Mouse (Mus musculus) ES-Bruce4 (cell line): ENCODE measurements around the gene Hsd17b13. TPM values are rescaled to one million over a fixed set of nuclear protein-coding genes. Genes with fewer than 3 reads are reported as not detected.
"Not testable (repeated sequence)": the region's sequence is repeated elsewhere in the genome, so short reads cannot be mapped to it uniquely, and the experiment has no call there.

Experiments used
- H3K27ac ChIP-seq: 2 replicates; pipeline ENCODE4 v1.5.1; 2012; ENCODE audit warnings: low read length, inconsistent platforms; ENCODE audit not compliant: insufficient read depth
- H3K27me3 ChIP-seq: 2 replicates; pipeline ENCODE4 v1.6.1; 2012; ENCODE audit warnings: mild to moderate bottlenecking, low read length, inconsistent platforms; ENCODE audit not compliant: control insufficient read depth, poor library complexity, insufficient read depth, severe bottlenecking
- H3K36me3 ChIP-seq: 2 replicates; pipeline ENCODE4 v1.6.1; 2012; ENCODE audit warnings: inconsistent platforms, mild to moderate bottlenecking, low read length, moderate library complexity; ENCODE audit not compliant: control insufficient read depth, poor library complexity, insufficient read depth, severe bottlenecking
- H3K4me1 ChIP-seq: one replicate; pipeline ENCODE4 v1.8.1; 2011; ENCODE audit warnings: low read length; ENCODE audit not compliant: control insufficient read depth, insufficient read depth
- H3K4me3 ChIP-seq: 2 replicates; pipeline ENCODE4 v1.5.1; 2011; ENCODE audit warnings: low read depth, mild to moderate bottlenecking, low read length
- H3K9ac ChIP-seq: 2 replicates; pipeline ENCODE4 v1.6.1; 2012; ENCODE audit warnings: low read depth, mild to moderate bottlenecking, inconsistent platforms; ENCODE audit not compliant: poor library complexity, severe bottlenecking
- H3K9me3 ChIP-seq: replicated peaks from 2 replicates; pipeline ENCODE4 v1.6.1; 2012; ENCODE audit warnings: mild to moderate bottlenecking, low read length, inconsistent platforms; ENCODE audit not compliant: control insufficient read depth, poor library complexity, insufficient read depth, severe bottlenecking
- CTCF ChIP-seq: IDR thresholded peaks from one replicate; pipeline ENCODE4 v1.8.1; 2011; ENCODE audit warnings: low read depth, low read length
- EP300 ChIP-seq: IDR thresholded peaks from 2 replicates; pipeline ENCODE4 v1.6.1; 2011; ENCODE audit warnings: low read depth, low read length; ENCODE audit not compliant: insufficient read depth
- POLR2A ChIP-seq: IDR thresholded peaks from one replicate; pipeline ENCODE4 v1.8.1; 2011; ENCODE audit warnings: low read length; ENCODE audit not compliant: insufficient read depth
- polyA plus RNA-seq: library from polyadenylated mRNA; stranded (reverse); fragments of >200 nt; gene quantifications from 2 replicates; pipeline ENCODE4 v1.2.4, GENCODE M21; 2011; ENCODE audit warnings: low read depth; ENCODE audit not compliant: missing spikeins, insufficient read depth, insufficient read length

Gene Hsd17b13
- polyA plus RNA-seq, result not detected in 2 replicates

- H3K27me3 ChIP-seq, result no peaks in the 10 kb centered on the region
- no peaks in the 10 kb centered on the region for H3K36me3 ChIP-seq
- TF ChIP-seq CTCF, result no peak
- no peak for TF ChIP-seq EP300
- TF ChIP-seq POLR2A, result no peak
- H3K4me1 ChIP-seq, result no peaks in the 10 kb centered on the region
- H3K9me3 ChIP-seq, result no peaks in the 10 kb centered on the region
- no peak within 1 kb of the TSS for H3K27ac ChIP-seq
- H3K9ac ChIP-seq, result no peak within 1 kb of the TSS
- H3K4me3 ChIP-seq, result no peak within 1 kb of the TSS
Measured at GRCm38 (mm10) chr5:103977297-103977696, at the start of gene Hsd17b13. Gene Hsd17b13 (minus strand): TSS chr5:103977410.

- H3K9me3 ChIP-seq, result no peaks in the 10 kb centered on the region
- H3K4me1 ChIP-seq, result peaks cover 4% of the 10 kb centered on the region
- H3K27ac ChIP-seq, result peak overlapping the region; percentile 38; the same call in 1 of the 2 replicates
- H3K9ac ChIP-seq, result no peak overlapping the region
- TF ChIP-seq EP300 (no peak), POLR2A (no peak), CTCF (no peak)
- no peak overlapping the region for H3K4me3 ChIP-seq
- no peaks in the 10 kb centered on the region for H3K27me3 ChIP-seq
- H3K36me3 ChIP-seq, result no peaks in the 10 kb centered on the region
Measured at GRCm38 (mm10) chr5:104025245-104025854, 48.1 kb upstream of the Hsd17b13 start.

GRCm38 (mm10) chr5:104024762-104025161 lies 47.6 kb upstream of the Hsd17b13 start:
- no peak for TF ChIP-seq POLR2A
- no peak for TF ChIP-seq EP300
- no peak for TF ChIP-seq CTCF
- Histone ChIP-seq H3K27ac (0 out of 2 replicates have a peak overlapping the region, but pooled peaks have one; percentile 7), H3K4me3 (no peak overlapping the region), H3K9ac (no peak overlapping the region), H3K27me3 (no peaks in the 10 kb centered on the region), H3K36me3 (no peaks in the 10 kb centered on the region), H3K4me1 (peaks cover 4% of the 10 kb centered on the region), H3K9me3 (no peaks in the 10 kb centered on the region)

- H3K9me3 ChIP-seq, H3K9ac ChIP-seq, H3K36me3 ChIP-seq, H3K27ac ChIP-seq, H3K4me3 ChIP-seq, H3K27me3 ChIP-seq, H3K4me1 ChIP-seq: not testable (repeated sequence)
Measured at GRCm38 (mm10) chr5:104024193-104024592, 47.0 kb upstream of the Hsd17b13 start.

GRCm38 (mm10) chr5:104023289-104024020 lies 46.2 kb upstream of the Hsd17b13 start:
- H3K36me3 ChIP-seq, result no peaks in the 10 kb centered on the region
- peak overlapping the region; percentile 11; the same call in 1 of the 2 replicates for H3K9ac ChIP-seq
- no peak for TF ChIP-seq CTCF
- TF ChIP-seq EP300, result no peak
- TF ChIP-seq POLR2A, result no peak
- peaks cover 6% of the 10 kb centered on the region for H3K4me1 ChIP-seq
- no peak overlapping the region for H3K4me3 ChIP-seq
- peak overlapping the region; percentile 79 for H3K27ac ChIP-seq
- H3K9me3 ChIP-seq, result no peaks in the 10 kb centered on the region
- H3K27me3 ChIP-seq, result no peaks in the 10 kb centered on the region

GRCm38 (mm10) chr5:104022558-104022957 lies 45.3 kb upstream of the Hsd17b13 start:
- no peak overlapping the region for H3K4me3 ChIP-seq

More at GRCm38 (mm10) chr5:104022558-104022957, 45.3 kb upstream of the Hsd17b13 start:
- Histone ChIP-seq H3K27me3 (no peaks in the 10 kb centered on the region), H3K9me3 (no peaks in the 10 kb centered on the region), H3K36me3 (no peaks in the 10 kb centered on the region), H3K4me1 (peaks cover 6% of the 10 kb centered on the region), H3K9ac (0 out of 2 replicates have a peak overlapping the region, but pooled peaks have one; percentile 31), H3K27ac (peak overlapping the region; percentile 93)
- TF ChIP-seq EP300, result no peak
- no peak for TF ChIP-seq POLR2A
- no peak for TF ChIP-seq CTCF
